Mouse (Mus musculus) urinary bladder, postnatal 14 days (tissue): Measurements from ENCODE around the gene Sult1a1.

Experiments
- DNase-seq: peaks from one replicate; pipeline ENCODE4 v3.0.0; 2021; ENCODE audit warnings: low spot score

The Sult1a1 gene

GRCm38 (mm10) chr7:126659771-126660170, 16.5 kb downstream of the Sult1a1 start:
- no peak for DNase-seq

DNA sequence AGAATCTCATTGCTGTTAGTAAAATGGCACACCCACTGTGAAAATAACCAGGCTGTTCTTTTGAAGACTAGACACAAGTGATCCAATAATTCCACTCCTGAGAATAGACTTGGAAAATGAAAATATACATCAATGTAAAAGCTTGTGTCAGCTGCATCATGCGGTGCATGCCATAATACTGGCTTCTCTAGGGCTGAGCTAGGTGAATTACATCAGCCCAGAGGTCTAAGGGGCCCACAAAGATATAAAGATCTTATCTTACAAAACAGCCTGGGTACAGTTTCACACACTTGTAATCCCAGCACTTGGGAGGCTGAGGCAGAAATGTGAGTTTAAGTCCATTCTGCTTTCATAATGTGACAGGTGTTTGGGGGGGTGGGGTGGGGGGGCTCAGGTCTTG, 18.7 kb downstream of the Sult1a1 start:
- no peak for DNase-seq

- DNase-seq = no peak
These were observed 20.5 kb downstream of the Sult1a1 start for GRCm38 (mm10) chr7:126655695-126656094.

GRCm38 (mm10) chr7:126653991-126654390, 22.2 kb downstream of the Sult1a1 start:
- no peak for DNase-seq

DNA sequence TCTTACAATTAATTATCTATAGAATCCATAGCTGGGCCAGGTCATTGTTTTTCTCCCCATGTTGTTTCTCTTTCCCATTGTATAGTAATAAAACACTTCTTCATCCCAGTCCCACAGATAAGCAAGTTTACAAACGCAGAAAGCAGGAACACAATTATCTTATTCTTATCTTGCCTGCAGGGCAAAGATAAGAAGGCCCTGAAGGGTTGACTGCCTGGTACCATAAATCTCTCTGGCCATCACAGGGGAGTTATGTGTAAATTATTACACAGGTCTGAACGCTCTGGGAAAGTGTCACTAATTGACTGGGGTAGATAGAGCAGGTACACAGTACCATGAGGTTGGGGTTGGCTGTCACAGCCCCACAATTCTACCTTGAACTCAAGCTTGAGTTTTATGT, 25.4 kb downstream of the Sult1a1 start:
- DNase-seq = no peak

- DNase-seq = peak; percentile 94
These were observed 26.8 kb downstream of the Sult1a1 start, which contains the start of gene Sgf29 for GRCm38 (mm10) chr7:126649231-126650051. Gene Sgf29, plus strand, starts transcription at chr7:126649309.

DNA sequence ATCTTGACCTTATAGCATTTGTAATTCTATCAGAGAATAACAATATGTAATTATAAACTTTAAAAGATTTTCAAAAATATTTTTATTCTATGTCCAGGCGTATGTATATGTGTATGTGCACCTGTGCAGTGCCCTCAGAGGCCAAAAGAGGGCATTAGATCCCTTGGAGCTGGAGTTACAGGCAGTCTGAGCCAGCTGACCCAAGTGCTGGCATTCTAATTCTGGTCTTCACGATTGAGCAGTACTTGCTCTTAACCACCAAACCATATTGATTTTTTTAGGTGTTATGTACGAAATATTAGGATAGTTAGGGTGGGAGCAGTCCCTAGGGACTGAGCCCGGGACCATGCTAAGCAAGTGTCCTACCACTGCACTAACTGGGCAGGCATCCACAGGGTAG, 27.7 kb downstream of the Sult1a1 start:
- no peak for DNase-seq

GRCm38 (mm10) chr7:126645708-126646107, 30.5 kb downstream of the Sult1a1 start:
- DNase-seq = no peak

DNA sequence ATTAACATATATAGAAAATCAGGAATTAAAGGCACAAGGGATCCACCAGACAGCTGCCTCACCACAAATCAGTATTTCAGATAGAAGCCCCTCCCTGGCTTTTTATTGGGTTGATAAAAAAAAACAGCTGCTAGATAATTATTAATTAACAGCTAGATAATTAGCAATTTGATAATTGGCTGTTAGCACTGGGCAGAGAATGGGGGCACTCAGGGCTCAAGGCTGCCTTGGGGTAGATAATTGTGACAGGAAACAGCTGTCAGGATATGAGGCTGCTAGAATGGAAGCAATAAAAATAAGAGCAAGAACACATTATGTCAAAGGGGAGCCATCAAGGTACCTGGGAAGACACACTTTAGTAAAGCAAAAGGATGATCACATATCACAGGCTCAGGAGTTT, 31.3 kb downstream of the Sult1a1 start:
- no peak for DNase-seq

- no peak for DNase-seq
These were observed 31.9 kb downstream of the Sult1a1 start for GRCm38 (mm10) chr7:126644345-126644744.

- DNase-seq = peak; percentile 43
These were observed 33.0 kb downstream of the Sult1a1 start for GRCm38 (mm10) chr7:126643244-126643617.

- no peak for DNase-seq
These were observed 33.5 kb downstream of the Sult1a1 start for GRCm38 (mm10) chr7:126642545-126643243.

GRCm38 (mm10) chr7:126636733-126637520, 39.3 kb downstream of the Sult1a1 start:
- peak; percentile 41 for DNase-seq

DNA sequence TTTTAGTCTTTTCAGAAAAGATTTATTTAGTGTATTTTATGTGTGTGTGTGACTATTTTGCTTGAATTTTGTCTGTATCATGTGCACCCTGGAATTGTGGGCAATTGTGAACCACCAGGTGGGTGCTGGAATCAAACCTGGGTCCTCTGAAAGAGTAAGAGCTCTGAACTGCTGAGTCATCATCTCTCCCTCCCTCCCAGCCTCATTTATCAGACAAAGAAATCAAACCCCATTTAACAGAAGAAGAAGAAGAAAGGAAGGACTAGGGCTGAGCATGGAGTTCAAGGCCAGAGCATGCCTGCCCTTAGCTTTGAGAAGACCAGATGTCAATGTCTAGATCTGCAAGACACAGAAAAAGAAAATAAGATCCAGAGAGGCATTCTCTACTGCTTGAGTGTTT, 40.9 kb downstream of the Sult1a1 start:
- DNase-seq = no peak

GRCm38 (mm10) chr7:126632478-126632877, 43.8 kb downstream of the Sult1a1 start:
- DNase-seq = no peak

GRCm38 (mm10) chr7:126630824-126631518, 45.3 kb downstream of the Sult1a1 start, which contains the start of gene Nupr1:
Gene Nupr1, minus strand, starts transcription at chr7:126630861.
- DNase-seq = no peak

- no peak for DNase-seq
These were observed 46.3 kb downstream of the Sult1a1 start for GRCm38 (mm10) chr7:126629915-126630314.

- peak; percentile 9 for DNase-seq
These were observed 48.1 kb downstream of the Sult1a1 start for GRCm38 (mm10) chr7:126628111-126628510.

- DNase-seq = no peak
These were observed 50.2 kb downstream of the Sult1a1 start for GRCm38 (mm10) chr7:126625807-126626600.

DNA sequence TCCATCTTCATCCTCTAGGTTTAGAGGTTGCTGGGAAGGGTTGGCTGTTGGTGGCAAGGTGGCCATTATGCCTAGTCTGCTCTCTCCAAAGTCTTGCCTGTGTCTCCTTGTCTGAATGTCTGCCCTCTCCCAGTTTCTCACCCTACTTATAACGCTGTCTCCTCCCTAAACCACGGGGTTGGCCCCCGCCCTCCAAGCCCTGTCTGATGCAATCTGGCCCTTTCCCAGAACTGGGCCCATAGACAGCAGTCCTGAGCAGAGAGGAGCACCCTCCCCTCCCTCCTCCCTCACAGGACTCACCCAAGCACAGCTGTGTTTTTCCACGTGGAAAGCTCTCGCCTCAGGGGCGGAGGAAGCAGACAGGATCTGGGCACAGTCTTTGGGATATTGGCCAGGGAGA, 50.9 kb downstream of the Sult1a1 start:
- peak; percentile 88 for DNase-seq

GRCm38 (mm10) chr7:126624774-126625173, 51.5 kb downstream of the Sult1a1 start:
- peak; percentile 11 for DNase-seq
